Mouse (Mus musculus): ENCODE data around the gene Gria3.

Gria3 gene

GRCm38 (mm10) chrX:41573079-41573478 is 172.4 kb downstream of the Gria3 start:
- DNase-seq (ENCODE audit: low spot score) = no peak

- DNase-seq (ENCODE audit: low spot score) = no peak
These were observed 178.1 kb downstream of the Gria3 start for GRCm38 (mm10) chrX:41578797-41579196.

- no peak for DNase-seq (ENCODE audit: low spot score)
These were observed 187.0 kb downstream of the Gria3 start for GRCm38 (mm10) chrX:41587692-41588091.

- no peak for DNase-seq (ENCODE audit: low spot score)
These were observed 206.5 kb downstream of the Gria3 start for GRCm38 (mm10) chrX:41607181-41607580.

DNA sequence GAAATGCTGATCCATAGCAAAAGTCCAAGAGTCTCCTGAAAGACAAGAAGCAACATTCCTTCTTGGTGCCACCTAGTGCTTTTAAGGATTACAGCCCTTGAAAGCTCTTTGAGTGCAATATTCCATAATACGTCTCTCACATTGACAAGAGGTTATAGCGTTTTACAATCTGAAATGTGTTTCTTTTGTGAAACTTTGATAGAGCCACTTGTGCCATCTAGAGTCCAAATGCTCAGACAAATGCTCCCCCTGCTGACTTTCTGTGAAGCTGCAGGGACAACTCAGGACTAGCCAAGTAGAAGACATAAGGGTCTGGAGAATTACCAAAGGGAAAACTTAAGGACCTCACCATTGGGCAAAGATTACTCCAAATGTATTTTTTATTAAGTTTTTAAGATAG is 214.3 kb downstream of the Gria3 start:
- peak; percentile 12 for DNase-seq (ENCODE audit: low spot score)

DNA sequence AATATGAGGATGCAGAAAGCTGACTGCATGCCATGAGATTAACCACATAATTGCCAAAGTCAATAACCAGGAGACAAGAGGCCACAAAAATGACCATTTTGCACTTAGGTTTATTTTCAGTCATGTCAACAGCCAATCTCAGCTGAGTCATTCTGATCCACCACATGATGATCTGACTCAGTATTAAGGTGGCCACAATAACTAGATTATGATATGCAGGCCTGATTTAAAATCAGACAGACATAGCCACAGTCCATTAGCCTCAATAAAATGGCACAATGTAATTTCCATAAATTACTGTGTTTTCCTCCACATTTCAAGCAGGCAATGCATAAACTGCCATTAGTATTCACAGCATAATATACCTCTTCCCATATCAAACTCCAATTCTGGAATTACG is 216.3 kb downstream of the Gria3 start:
- no peak for DNase-seq (ENCODE audit: low spot score)

DNA sequence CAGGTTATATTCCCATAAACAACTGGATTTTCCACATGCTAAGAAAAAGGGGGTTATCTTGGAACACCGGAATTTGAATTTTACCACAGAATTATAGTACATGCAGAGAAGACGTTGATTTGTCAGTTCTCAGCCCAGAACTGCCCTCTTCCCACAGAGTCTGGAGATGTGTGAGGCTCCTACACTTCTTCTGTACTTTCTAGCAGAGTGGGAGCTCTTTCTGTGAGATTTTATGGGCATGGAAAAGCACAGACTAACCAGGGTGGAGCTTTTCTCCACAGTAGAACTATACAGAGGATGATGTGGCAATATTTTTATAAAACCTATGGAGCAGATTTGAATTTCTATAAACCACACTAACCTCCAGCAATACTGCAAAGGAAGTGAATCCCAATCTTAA is 217.7 kb downstream of the Gria3 start:
- no peak for DNase-seq (ENCODE audit: low spot score)

- DNase-seq (ENCODE audit: low spot score) = no peak
These were observed 232.9 kb downstream of the Gria3 start for GRCm38 (mm10) chrX:41633576-41633975.

GRCm38 (mm10) chrX:41644954-41645353 is 244.3 kb downstream of the Gria3 start:
- DNase-seq (ENCODE audit: low spot score) = no peak

DNA sequence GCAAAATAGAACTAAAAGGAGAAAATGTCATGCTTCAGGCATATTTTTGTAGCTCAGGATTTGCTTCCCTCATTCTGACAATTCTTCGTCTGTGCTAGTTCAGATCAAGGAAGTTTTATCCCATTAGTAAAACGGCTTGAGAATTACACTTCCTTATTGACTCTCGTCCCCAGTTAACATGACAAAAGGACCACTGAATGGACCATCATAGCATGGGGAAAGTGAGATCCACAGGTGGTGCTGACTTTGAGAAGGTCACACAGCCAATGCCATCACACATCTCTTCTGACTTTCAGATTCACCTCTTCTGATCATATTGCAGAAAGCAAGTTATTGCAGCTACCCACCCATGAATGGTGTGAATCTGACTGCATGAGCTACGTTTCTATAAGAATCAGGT is 257.1 kb downstream of the Gria3 start:
- no peak for DNase-seq (ENCODE audit: low spot score)

DNA sequence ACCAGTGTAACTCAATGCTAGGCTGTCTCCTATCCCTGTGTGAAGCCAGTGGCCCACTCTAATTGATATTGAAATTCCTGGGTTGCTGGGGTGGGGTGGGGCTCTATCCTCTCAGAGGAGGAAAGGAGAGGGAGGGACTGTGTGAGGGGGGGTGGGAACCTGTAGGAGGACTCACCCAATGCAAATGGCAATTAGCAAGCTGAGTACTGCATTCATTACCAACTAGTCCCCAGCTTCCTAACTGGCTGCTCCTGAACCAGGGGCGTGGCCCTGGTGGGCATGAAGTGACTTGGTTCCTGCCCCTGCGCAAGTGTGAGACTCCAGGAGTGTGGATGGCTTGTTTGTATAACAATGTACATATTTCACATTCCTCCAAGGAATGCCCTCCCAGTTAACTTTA is 288.2 kb downstream of the Gria3 start:
- no peak for DNase-seq (ENCODE audit: low spot score)

GRCm38 (mm10) chrX:41692076-41692475 is 291.4 kb downstream of the Gria3 start:
- no peak for DNase-seq (ENCODE audit: low spot score)

All from layer of hippocampus, adult 9-10 months (tissue).